Mouse (Mus musculus) heart, adult 11 months (tissue): Measurements from ENCODE around the gene Nudt2.
A peak's percentile ranks its signal among the peaks of the same experiment; 100 is the strongest.

Source experiments
- DNase-seq: peaks from one replicate; pipeline ENCODE4 v3.0.0; 2022

Nudt2 gene

DNA sequence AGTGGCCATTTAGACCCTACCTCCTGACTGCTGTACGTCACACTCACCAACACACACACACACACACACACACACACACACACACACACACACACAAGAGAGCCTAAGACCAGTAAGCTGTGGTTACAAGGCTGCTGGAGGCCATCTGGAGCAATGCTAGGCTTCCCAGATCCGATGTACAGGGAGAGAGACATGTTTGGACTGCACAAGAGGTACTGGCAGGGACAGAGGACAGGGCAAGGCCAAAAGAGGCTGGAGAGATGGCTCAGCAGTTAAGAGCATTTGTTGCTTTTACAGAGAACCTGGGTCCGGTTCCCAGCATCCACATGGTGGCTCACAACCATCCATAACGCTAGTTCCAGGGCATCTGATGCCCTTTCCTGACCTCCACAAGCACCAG is 30.1 kb downstream of the Nudt2 start:
- DNase-seq = no peak

DNA sequence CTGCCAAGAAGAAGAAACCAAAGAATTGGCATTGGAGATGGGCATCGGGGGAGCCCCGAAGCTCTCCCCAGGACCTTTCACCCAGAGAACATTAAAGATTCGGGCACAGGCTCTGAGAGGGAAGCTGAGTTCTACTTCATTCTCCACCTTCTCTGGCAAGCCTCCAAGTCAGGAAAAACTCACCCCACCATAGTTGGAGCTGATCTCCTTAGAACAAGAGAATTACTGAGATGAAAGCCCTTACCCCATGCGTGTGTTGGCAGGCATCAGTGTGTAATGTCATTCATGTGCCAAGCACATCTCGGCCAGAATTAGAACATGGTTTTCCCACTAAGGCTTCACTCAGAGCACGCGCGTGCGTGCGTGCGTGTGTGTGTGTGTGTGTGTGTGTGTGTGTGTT is 30.9 kb downstream of the Nudt2 start:
- peak; percentile 92 for DNase-seq

DNA sequence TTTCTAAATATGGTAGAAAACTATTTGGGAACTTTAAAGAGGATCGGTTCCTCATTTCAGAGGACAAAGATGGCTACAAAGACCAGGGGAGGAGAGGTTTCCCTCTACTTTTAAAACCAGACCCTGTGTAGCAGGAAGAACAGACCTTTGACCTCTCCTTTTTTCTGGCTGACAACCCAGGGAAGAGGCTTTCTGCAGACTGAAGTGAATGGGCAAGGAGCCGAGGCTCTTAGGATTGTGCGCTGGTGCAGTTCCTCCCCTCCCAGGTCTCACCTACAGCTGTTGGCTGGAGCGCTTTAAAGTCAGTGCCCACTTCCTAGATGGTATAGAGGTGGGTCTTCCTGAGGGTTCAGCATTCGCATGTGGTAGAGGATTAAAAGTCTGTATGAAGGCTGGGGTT is 32.1 kb downstream of the Nudt2 start:
- DNase-seq = no peak

DNA sequence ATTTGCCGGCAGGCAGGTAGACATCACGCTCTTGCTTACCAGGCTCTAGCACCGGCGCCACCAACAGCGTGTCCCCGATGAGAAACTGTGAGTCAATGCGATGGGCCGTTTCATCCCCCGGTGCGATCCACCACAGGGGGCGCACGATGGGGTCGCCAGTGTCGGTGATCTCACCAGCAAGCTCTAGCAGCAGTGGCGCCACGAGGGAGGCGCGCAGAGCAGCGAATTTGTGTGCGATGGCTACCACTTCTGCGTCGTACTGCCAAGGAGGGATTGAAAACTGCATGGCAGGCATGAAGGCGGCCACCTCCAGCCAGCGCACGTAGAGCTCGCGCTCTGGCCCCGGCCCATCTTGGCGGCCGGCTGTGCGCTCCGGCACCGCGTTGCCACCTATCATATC is 32.6 kb downstream of the Nudt2 start:
- no peak for DNase-seq

DNA sequence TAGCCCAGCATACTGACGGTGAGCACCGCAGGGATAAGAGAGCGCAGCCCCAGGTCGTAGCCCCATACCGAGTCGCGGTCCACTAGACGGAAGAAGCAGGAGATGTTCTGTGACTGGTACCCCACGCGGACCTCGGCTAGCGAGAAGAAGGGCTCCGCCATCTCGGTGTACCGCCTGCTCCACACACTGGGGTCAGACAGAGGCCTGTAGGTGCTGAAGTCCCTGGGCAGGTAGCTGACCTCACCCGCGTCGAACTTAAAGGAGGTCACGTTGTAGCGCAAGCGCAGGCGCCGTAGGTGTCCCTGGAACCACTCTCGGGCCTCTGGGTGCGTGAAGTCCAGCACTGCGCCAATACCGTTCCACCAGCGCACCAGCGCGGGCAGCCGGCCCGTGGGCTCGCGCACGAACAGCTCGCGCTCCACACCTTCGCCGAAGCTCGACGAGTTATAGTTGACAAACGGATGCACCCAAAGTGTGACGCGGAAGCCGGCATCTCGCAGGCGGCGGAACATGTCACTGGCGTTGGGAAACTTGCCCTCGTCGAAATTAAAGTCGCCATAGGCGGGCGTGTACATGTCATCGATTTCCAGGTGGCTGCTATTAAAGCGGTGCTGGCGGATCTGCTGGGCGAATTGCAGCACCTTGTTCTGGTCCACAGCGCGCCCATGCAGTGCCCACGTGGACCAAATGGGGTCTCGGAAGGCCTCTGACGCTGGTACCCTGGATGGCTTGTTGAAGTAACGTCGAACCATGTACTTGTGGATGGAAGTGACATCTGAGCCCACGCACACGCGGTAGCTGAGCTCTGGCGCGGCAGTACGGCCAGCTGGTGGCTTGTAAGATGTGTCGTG is 33.3 kb downstream of the Nudt2 start:
- DNase-seq = no peak

DNA sequence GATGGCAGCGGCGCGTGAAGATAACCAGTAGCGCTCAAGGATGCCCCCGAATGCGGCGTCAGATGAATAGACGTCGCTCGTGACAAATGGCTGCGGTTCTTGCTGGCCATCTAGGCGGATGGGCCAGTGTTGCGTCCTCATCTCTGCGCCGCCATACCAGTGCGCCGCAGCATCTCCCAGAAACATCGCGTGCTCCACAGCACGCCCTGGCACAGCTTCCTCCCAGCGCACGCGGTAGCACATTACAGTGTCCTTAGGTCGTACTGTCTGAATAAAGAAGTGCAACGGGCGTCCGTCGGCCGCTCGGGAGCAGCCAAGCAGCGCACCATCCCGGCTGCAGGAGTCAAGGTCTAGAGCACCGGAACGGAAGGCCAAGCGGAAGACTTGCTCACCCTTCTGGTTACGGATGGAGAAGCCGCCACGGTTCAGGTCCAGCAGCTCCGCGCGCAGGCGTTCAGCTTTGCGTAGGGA is 34.0 kb downstream of the Nudt2 start:
- DNase-seq = no peak

DNA sequence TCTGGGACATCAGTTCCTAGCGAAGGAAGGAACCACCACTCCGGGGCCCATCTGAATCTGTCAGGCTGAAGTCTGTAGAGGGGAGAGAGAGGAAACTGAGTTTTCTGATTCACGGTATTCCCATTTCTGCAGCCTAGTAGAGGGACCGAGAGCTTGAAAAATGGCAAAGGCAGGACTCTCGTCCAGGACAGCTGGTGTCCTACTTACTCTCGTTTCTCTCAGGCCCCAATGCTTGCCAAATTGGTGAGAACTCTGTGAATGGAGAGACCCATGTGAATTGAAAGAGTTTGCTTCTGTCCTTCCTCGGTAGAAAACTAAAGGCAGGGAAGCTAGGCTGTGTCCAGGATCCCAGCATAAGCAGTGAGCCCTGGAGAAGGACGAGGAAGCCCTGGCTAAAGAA is 34.7 kb downstream of the Nudt2 start:
- peak; percentile 93 for DNase-seq

DNA sequence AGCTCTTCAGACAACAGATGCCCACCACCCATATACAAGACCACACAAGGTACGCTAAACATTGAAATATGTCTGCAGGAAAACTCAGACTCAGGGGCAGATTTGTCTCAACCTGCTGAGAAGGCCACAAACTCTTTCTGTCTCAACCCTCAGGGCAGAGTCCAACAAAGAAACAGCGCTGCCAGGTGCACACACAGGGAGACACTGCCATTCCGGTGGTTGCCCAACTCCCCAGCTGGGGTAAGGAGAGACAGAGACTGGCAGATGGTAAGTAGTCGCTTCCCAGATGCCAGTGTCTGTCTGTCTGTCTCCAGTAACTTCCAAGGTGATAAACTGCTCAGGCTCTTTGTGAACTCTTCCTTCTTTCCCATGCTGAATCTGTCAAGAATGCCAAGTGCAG is 35.8 kb downstream of the Nudt2 start:
- no peak for DNase-seq

DNA sequence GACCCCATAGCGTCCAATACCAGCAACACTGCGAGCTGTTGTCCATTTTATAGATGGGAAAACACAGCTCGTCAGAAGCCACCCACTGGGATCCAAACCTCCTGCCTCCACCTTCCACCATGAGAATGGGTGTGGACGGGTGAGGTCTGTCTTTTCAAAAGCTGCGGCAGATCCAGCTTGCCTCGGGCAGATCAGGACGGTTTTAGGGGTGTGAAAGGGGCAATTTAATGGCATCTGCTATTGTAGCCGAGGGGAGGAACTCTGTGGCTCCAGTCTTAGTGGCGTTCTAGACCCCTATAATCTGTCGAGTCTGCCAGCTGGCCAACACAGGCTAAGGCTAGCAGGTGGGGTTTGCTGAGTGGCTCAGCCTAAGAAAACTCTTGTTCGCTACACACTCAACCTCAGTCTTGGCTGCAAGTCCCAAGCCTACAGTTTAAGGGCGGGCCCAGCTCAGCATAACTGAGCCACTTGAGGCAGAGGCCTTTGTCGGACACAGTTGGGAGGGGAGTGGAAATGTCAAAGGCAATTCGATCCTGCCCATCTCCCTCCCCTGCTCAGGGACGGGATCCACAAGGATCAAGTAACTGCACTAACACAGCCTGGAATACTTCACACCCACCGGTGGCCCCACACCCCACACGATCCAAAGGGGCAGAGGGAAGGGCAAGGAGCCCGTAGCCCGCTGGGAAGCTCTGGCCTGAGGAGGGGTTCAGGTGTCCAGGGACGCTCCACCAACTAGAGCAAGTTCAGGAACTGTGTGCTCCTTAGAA is 37.4 kb downstream of the Nudt2 start:
- peak; percentile 97 for DNase-seq

DNA sequence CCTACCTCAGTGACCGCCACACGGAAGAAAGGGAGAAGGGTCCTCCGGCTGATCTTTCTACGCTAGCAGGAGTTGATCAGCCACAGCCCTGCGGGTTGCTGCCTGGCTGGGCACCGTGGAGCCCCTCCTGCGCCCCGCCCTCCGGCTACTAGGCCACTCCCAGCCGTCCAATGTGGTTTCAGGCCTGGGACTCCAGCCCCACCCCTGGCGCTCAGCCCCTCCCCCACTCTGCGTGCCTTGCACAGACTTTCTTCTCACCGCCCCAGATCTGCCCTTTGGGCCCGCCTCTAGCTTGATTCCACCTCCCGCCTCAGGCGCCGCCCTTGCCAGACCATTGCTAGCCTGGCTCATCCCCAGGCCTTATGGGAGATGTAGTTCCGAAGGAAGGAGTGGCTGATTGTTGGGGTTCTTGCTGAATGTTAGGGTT is 38.0 kb downstream of the Nudt2 start, which contains the start of gene AI464131:
Gene AI464131 (minus strand): TSS at position 91 of the 427 bp plus-strand sequence.
- DNase-seq = peak; percentile 100

DNA sequence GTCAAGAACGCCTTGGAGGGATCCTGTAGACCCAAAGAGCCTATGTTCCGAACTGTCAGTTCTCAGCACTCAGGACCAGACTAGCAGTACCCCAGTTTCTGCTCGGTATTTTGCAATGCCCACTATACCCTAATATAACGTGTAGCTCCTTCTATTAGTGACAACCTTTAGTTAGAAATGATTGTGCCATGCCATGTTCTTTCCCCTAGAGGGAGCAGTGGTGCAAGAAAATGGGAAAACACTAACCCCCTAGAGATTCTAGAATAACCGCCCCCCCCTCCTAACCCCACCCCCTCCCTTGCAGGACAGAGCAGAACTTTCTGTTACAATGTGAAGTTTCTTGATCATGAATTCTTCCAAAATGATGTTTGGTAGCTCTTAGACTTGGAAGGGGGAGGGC is 39.4 kb downstream of the Nudt2 start:
- no peak for DNase-seq

DNA sequence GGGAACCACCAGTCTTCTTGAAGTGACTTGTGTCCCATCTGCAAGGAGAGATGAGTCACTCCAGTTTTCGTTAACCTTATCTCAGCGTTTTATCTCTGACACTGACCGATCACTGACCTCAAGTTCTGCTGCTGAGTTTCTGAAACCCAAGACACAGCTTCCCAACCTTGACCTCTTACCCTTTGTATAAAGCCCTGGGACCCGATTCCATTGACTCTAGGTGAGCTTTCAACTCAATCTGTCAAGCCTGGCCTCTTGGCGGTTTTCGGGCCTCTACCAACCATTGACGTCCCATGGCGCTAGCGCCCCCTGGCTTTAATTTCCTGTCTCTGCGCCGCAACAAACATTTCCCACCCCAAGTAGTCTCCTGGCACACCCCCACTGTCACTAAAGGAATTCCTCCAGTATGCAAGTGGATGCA is 40.2 kb downstream of the Nudt2 start:
- DNase-seq = peak; percentile 90

DNA sequence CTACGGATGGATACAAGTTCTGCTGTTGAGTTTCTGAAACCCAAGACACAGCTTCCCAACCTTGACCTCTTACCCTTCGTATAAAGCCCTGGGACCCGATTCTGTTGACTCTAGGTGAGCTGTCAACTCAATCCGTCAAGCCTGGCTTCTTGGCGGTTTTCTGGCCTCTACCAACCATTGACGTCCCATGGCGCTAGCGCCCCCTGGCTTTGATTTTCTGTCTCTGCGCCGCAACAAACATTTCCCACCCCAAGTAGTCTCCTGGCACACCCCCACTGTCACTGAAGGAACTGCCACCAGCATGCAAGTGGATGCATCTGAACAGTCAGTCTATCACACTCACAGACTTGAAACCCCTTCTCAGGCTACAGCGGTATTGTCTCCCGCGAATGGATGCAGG is 41.2 kb downstream of the Nudt2 start:
- DNase-seq = peak; percentile 96

DNA sequence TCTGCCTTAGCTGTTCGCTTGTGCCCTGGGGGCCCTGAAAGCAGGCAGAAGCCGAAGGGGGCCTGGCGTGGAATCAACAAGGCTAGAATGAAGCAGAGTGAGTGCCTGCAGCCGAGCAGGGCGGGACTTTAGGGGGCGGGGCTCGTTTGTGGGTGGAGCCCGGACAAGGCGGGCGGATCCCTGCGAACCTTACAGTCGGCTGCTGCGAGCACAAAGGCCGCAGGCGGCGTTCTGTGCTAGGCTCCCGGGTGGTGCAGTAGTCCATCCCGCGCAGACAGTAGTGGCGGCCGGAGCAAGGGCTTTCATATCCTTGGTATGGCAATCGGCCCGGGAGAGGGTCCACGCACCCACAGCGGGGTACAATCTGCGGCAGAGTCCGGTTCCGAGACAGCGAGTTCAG is 42.0 kb downstream of the Nudt2 start:
- peak; percentile 98 for DNase-seq

DNA sequence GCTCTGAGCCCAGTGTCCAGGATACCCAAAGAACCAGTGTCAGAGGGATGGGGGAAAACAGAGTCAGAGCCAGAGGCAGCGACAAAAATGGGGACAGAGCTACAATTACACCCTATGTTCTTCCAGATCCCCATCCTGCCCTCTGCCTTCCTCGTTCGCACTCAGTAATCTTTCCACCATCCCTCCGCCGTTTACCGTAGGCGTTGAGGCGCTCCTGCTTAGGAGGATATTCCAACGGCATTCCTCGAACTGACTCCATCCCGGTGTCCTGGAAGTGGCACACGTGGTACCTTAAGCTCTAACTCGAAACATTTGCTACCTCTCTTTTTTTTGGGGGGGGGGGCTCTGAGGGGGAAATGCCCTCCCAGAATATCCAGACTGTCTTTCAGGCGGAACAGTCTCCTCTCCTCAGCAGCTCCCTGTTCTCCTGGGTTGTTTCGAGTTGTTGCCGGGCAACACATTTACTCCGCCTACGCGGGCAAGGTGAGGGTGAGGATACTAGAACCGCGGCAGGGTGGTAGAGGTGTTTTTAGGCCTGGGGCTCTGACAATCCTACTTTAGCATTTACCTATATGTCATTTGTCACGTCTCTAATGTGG is 42.5 kb downstream of the Nudt2 start:
- DNase-seq = no peak

DNA sequence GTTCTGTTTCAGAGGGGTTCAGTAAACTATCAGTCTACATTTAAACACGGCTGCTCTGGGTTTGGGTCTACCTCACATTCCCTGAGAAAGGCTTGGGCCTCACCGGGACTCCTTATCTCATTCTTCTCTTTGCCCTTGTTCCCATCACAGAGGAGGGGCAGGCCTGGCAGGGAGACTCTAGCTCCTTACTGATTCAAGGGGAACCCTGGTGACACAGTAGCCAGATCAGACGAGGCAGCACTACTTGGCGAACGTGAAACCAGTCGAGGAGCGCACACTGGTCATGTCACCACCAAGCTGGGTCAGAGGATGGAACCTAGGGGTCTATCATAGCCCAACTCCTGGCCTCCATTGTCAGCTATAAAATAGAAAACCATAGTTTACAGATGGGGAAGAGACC is 43.0 kb downstream of the Nudt2 start:
- peak; percentile 92 for DNase-seq

DNA sequence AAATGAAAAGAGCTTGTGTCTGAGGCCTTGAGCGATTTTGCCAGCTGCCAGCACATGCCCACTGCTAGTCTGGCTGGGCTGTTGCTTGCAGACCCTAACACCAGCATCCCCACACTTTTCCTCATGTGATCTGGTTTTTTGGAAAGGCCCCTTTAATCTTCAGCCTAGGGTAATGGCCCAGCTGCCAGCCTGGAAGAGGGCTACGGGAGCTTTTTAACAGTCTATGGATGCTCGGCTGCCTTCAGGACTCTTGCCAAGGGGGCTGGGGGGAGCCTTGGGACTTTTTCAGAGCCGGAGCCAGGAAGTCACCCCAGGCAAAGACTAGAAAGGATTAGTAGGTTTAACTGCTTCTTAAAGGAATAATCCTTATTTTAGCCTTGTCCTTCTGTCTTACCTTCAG is 48.4 kb downstream of the Nudt2 start:
- no peak for DNase-seq

DNA sequence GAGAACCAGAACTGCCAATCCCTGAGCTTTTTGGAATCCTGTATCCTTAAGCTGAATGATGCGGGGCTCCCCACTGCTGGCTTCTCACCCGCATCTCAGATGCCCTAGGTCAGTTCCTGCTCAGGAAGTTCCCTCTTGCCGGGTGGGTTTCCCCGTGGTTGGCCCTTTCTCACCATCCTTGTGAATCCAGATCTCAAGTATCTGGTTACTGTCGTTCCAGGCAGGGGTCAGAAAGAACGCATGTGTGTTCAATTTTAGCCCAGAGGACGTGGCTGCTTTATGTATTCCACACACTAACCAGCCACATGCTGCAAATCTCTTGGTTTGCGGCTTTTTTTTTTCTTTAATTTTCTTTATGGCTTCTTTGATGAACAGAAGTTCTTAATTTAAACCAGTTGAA is 48.8 kb downstream of the Nudt2 start:
- DNase-seq = no peak

DNA sequence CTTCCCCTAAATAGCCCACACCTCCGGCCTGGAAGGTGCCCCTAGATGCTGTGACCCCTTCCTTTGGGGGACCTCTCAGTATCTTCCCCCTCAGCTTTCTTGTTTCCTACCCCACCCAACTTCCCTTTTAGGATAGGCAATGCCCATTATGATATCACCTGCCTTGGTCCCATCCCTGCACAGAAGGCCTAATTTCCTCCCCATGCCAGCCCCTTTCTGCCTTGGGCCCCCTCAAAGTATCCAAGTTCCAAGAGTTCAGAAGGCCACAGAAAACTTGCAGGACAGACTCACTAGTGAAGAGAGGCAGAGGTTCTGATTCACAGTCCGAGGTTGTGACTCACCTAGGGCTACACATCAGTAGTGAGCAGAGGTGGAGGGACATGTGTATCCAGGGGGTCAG is 52.3 kb downstream of the Nudt2 start, which contains the start of gene 1110017D15Rik:
Gene 1110017D15Rik (minus strand): TSS at position 101 of the 400 bp plus-strand sequence.
- no peak for DNase-seq

DNA sequence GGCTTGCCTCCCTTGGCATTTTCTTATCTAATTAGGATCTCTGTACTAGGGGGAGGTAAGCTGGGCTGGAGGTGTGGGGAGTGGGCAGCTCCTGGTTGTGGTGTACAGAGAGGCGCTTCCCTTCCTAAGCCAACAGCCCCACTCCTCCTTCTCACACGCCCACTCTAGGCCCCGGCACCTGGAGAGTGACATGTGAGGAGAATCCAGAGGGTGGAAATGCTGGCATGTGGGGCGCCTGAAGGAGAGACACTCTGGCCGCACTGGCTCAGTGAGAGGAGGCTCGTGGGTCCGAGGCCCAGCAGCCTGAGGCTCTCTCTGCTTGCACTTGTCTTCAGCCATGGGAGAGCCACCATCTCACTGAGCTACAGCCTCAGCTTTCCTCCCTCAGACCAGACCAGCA is 53.4 kb downstream of the Nudt2 start:
- no peak for DNase-seq

DNA sequence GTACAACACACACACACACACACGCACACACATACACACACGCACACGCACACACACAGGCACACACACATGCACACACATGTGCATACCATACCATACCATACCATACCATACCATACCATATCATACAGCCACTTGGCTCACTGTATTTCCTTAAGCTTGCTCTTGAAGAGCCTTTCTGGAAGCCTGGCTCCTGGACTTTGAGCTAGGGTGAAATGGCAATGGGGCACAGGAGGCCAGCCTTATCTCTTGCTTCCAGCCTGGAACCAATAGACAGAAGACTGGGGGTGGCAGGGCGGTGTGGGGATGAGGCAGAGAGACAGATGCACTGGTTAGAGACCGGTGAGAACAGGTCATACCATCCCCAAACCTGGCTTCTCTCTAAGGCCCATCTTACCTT is 54.2 kb downstream of the Nudt2 start:
- no peak for DNase-seq

DNA sequence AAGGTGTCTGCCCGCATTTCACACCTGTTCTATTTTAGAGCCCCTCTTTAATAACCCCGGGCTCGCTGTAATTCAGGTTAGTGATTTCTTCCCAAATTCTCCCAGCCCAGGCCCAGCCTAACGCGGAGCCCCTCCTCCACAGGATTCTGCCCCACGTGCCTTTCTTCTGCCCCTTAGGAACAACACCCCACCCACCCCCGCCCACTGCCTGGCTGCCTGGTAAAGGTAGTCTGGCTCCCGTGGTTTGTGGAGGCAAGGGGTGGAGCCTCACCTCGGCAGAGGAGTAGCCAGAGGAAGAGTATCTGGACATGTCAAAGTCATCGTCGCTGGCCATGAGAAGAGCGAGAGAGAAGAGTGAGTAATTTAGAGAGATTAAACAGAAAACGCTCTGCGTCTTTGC is 55.7 kb downstream of the Nudt2 start:
- no peak for DNase-seq

DNA sequence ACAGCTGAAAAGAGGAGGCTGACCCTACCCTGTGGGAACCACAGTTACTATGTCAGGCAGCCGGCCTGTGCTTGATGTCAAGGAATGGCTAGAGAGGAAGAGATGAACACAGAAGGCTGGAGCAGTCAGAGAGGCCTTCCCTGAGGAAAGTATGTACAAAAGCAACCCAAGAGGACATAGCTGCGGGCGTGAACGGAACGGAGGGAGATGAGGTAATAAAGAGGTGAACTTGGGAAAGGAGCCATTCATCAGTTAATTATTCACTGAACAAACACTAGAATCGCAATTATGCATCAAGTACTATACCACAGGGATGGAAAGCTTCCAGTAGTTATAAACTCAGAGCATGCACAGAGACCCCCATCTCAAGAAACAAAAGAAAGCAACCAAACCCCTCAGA is 57.2 kb downstream of the Nudt2 start:
- DNase-seq = no peak

DNA sequence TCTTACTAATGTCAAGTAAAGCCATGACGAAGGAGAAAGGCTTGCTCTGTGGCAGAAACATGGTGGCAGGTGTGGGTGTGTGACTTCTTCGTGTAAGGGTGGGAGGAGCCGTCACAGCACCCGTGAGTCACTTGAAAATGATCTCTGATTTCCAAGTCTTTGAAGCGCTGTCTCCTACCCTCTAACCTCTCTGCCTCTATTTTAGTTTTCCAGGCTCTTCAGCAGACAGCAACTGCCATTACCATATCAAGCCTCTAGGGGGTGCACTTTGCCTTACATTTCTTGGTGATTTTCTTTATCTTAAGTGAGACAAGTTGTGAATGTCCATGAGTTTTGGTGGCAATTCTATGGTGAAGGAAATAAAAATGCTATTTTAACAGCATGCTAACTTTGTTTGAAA is 57.8 kb downstream of the Nudt2 start:
- DNase-seq = no peak
